Mouse (Mus musculus) liver, postnatal 0 days (tissue): Measurements from ENCODE around the gene Il1rapl2. TPM values are rescaled to one million over a fixed set of nuclear protein-coding genes. Genes with fewer than 3 reads are reported as not detected.
A peak's percentile ranks its signal among the peaks of the same experiment; 100 is the strongest.
"Not testable (repeated sequence)": the region's sequence is repeated elsewhere in the genome, so short reads cannot be mapped to it uniquely, and the experiment has no call there.

Source experiments
- ATAC-seq: fragments of 200-750 bp; cut with Nextera tagmentation; 2 replicates; pipeline ENCODE4 v1.8.0; 2017; ENCODE audit warnings: mild to moderate bottlenecking, moderate library complexity
- DNase-seq: peaks from one replicate; pipeline ENCODE4 v3.0.0-alpha.2; 2016
- H3K27ac ChIP-seq: fragments of 300-500 bp; sonication (generic); 2 replicates; pipeline ENCODE4 v1.5.1; 2014; ENCODE audit warnings: antibody characterized with exemption, moderate library complexity, mild to moderate bottlenecking, low read depth
- H3K27me3 ChIP-seq: fragments of 300-500 bp; sonication (generic); 2 replicates; pipeline ENCODE4 v1.6.1; 2014; ENCODE audit warnings: low read length, control low read depth, mixed read lengths; ENCODE audit not compliant: insufficient read depth
- H3K36me3 ChIP-seq: fragments of 300-500 bp; sonication (generic); replicated peaks from 2 replicates; pipeline ENCODE4 v1.6.1; 2014; ENCODE audit warnings: mild to moderate bottlenecking, control low read depth, low read length, moderate library complexity, mixed read lengths; ENCODE audit not compliant: insufficient read depth
- H3K4me1 ChIP-seq: fragments of 300-500 bp; sonication (generic); 2 replicates; pipeline ENCODE4 v1.6.1; 2014; ENCODE audit warnings: antibody characterized with exemption, mild to moderate bottlenecking, control low read depth; ENCODE audit not compliant: insufficient read depth
- H3K4me2 ChIP-seq: fragments of 300-500 bp; sonication (generic); 2 replicates; pipeline ENCODE4 v1.6.1; 2014; ENCODE audit warnings: low read depth, mild to moderate bottlenecking, low read length, moderate library complexity, mixed read lengths
- H3K4me3 ChIP-seq: fragments of 300-500 bp; sonication (generic); 2 replicates; pipeline ENCODE4 v1.5.1; 2014; ENCODE audit warnings: low read depth, low read length
- H3K9ac ChIP-seq: fragments of 300-500 bp; sonication (generic); replicated peaks from 2 replicates; pipeline ENCODE4 v1.6.1; 2014; ENCODE audit warnings: mild to moderate bottlenecking, moderate library complexity
- H3K9me3 ChIP-seq: fragments of 300-500 bp; sonication (generic); 2 replicates; pipeline ENCODE4 v1.6.1; 2016; ENCODE audit warnings: mild to moderate bottlenecking, control low read depth, low read length, mixed read lengths
- CTCF ChIP-seq: sonication (generic); IDR thresholded peaks from 2 replicates; pipeline ENCODE4 v1.5.1; 2016; ENCODE audit warnings: antibody characterized with exemption, low read depth
- EP300 ChIP-seq: IDR thresholded peaks from 2 replicates; pipeline ENCODE4 v1.6.1; 2016; ENCODE audit warnings: antibody characterized with exemption, low read depth, mild to moderate bottlenecking
- WGBS: fragments of 180-500 bp; shearing (Covaris S2); extraction: QIAGEN DNeasy Blood & Tissue Kit; methylation state at CpG from one replicate; pipeline ENCODE4 v1.1.7; 2014; ENCODE audit not compliant: insufficient replicate concordance; 5-methylcytosine and 5-hydroxymethylcytosine counted together
- polyA plus RNA-seq: library from polyadenylated mRNA; unstranded; fragments of >200 nt; fragmentation: Nextera tagmentation; extraction: Ambion mirVana; gene quantifications from 2 replicates; pipeline ENCODE4 v1.2.1, GENCODE M21; 2015

Il1rapl2 gene
- polyA plus RNA-seq, 1 experiment from 2014 or later: not detected

DNA sequence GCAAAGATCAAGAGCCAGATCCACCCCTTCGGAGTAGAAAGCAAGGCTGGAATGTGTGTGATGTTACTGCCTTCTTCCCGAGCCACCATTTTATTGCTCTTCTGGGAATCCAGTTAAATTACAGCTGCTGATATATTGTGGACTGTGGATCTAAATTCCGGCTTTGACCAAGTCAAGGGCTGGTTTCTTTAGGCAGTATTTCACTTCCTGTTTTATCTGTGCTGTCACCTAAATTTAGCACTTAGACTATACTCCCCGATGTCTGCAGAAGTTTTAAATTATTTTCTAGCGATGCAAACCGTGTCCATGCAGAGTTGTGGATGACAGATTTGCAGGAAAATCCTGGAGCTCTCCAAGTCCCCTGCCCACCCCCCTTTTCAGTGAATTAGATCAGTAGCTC is 533.5 kb downstream of the Il1rapl2 start:
- H3K27me3 ChIP-seq: no peaks in the 10 kb centered on the region
- H3K36me3 ChIP-seq: no peaks in the 10 kb centered on the region
- TF ChIP-seq EP300 (no peak), CTCF (no peak)
- WGBS: 54% methylated on average over 6 of the region's 6 CpGs
- H3K9me3 ChIP-seq: no peaks in the 10 kb centered on the region
- no peak overlapping the region for H3K4me3 ChIP-seq
- H3K27ac ChIP-seq: no peak overlapping the region
- ATAC-seq: no peak
- DNase-seq: no peak
- H3K4me2 ChIP-seq: no peak overlapping the region
- H3K9ac ChIP-seq: no peak overlapping the region
- no peaks in the 10 kb centered on the region for H3K4me1 ChIP-seq

GRCm38 (mm10) chrX:138104668-138105067 is 534.3 kb downstream of the Il1rapl2 start:
- no peak for TF ChIP-seq EP300
- TF ChIP-seq CTCF: no peak
- Histone ChIP-seq H3K4me1 (no peaks in the 10 kb centered on the region), H3K9ac (no peak overlapping the region), H3K27me3 (no peaks in the 10 kb centered on the region), H3K27ac (no peak overlapping the region), H3K9me3 (no peaks in the 10 kb centered on the region), H3K4me3 (no peak overlapping the region), H3K4me2 (no peak overlapping the region), H3K36me3 (no peaks in the 10 kb centered on the region)
- 71% methylated on average over 3 of the region's 3 CpGs for WGBS
- no peak for ATAC-seq
- DNase-seq: no peak

- Histone ChIP-seq H3K36me3 (no peaks in the 10 kb centered on the region), H3K4me2 (no peak overlapping the region), H3K9me3 (no peaks in the 10 kb centered on the region), H3K4me3 (no peak overlapping the region), H3K4me1 (no peaks in the 10 kb centered on the region), H3K9ac (no peak overlapping the region), H3K27ac (no peak overlapping the region), H3K27me3 (no peaks in the 10 kb centered on the region)
- WGBS: 17% methylated on average over 3 of the region's 3 CpGs
- TF ChIP-seq EP300 (no peak), CTCF (peak; percentile 48)
- ATAC-seq (no peak), DNase-seq (no peak)
These were observed 599.7 kb downstream of the Il1rapl2 start for GRCm38 (mm10) chrX:138170146-138170545.

DNA sequence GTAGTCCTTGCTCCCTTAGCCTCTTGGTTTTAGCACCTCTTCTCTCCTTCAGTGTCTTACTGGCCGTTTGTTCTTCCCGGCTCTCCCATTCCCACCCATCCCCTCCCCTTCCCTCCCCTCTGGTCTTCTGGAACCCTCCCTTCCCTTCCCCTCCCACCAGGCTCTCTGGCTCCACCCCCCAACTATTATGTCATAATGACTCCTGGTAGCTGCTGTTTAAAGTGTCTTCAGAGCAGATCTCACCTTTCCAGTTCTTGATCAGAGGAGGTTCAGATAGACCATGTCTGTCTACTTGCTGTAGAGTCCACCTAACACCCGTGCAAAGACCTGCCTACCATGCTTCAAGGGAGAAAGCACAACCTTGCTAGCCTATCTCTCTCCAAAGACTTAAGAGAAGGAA is 639.1 kb downstream of the Il1rapl2 start, which contains the start of gene Tex13a:
Tex13a (minus strand) TSS at position 101 of the 400 bp plus-strand sequence.
- Histone ChIP-seq H3K27me3 (no peaks in the 10 kb centered on the region), H3K4me3 (no peak within 1 kb of the TSS), H3K9me3 (no peaks in the 10 kb centered on the region), H3K36me3 (no peaks in the 10 kb centered on the region), H3K9ac (no peak within 1 kb of the TSS), H3K4me1 (no peaks in the 10 kb centered on the region), H3K4me2 (no peak within 1 kb of the TSS), H3K27ac (no peak within 1 kb of the TSS)
- ATAC-seq (no peak), DNase-seq (no peak)
- 55% methylated on average over 3 of the region's 3 CpGs for WGBS
- TF ChIP-seq EP300 (no peak), CTCF (no peak)

DNA sequence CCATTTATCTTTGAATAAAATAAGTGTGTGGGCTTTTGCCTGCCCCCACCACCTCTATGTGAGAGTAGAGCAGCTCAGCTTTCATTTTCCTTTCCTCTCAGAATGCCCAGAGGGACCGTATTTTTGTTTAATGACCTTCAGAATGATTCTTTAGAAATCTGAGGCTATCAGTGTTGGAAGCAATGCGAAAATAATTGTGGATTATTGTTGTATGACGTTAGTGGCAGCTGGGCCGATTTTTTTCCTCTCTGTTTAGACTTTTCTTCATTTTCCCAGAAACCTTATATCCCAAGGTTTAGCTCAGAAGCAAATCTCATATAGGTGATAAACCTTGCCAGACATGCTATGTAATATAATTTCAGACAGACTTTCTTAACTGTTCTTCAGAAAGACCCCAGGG is 664.2 kb downstream of the Il1rapl2 start:
- DNase-seq (no peak), ATAC-seq (no peak)
- Histone ChIP-seq H3K4me3 (no peak overlapping the region), H3K4me2 (no peak overlapping the region), H3K9ac (no peak overlapping the region), H3K4me1 (no peaks in the 10 kb centered on the region), H3K36me3 (no peaks in the 10 kb centered on the region), H3K9me3 (no peaks in the 10 kb centered on the region), H3K27me3 (no peaks in the 10 kb centered on the region), H3K27ac (no peak overlapping the region)
- no peak for TF ChIP-seq EP300
- 70% methylated on average over 4 of the region's 4 CpGs for WGBS

DNA sequence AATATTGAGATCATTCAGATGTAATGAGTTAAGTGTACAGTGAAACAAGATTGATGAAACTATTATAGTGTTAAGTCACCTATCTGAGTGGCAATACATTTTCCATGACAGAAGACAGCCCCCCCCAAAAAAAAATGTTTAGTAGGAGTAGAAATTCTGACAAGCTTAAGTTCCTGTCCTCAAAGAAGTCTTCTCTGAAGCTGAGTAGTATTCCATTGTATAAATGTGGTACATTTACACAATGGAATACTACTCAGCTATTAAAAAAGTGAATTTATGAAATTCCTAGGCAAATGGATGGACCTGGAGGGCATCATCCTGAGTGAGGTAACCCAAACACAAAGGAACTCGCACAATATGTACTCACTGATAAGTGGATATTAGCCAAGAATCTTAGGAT is 778.3 kb downstream of the Il1rapl2 start:
- not testable (repeated sequence) for DNase-seq, H3K9ac ChIP-seq
- WGBS: 69% methylated on average over 1 of the region's 1 CpGs

DNA sequence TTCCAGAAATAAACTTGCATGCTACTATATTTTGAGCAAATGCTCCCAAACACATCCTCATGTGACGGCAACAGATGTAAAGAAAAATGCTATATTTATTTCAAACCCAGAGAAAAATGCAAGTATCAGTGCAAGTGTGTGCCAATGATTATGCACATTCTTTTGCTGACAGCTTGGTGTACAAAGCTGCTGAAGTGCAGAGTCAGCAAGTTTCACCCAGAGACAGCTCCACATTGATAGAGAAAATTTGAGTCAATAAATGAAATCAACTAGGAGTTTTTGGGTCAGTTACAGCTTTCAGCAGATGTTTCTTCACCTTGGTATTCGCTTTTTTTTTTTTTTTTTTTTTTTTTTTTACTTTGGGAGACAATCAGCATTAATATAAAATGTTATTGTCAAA is 863.4 kb downstream of the Il1rapl2 start:
- Histone ChIP-seq H3K4me3 (no peak overlapping the region), H3K9me3 (no peaks in the 10 kb centered on the region), H3K4me2 (no peak overlapping the region), H3K27me3 (no peaks in the 10 kb centered on the region), H3K27ac (no peak overlapping the region), H3K36me3 (no peaks in the 10 kb centered on the region), H3K9ac (no peak overlapping the region), H3K4me1 (no peaks in the 10 kb centered on the region)
- DNase-seq (no peak), ATAC-seq (no peak)
- 66% methylated on average over 2 of the region's 2 CpGs for WGBS
- TF ChIP-seq EP300 (no peak), CTCF (no peak)

More for the DNA sequence above, 778.3 kb downstream of the Il1rapl2 start:
- not testable (repeated sequence) for H3K9me3 ChIP-seq, H3K27me3 ChIP-seq, ATAC-seq, H3K4me2 ChIP-seq, H3K4me1 ChIP-seq, H3K36me3 ChIP-seq, H3K27ac ChIP-seq, H3K4me3 ChIP-seq
